Mouse (Mus musculus): Measurements from ENCODE around the gene Surf1.

GRCm38 (mm10) chr2:26935286-26935685, 19.0 kb upstream of the Surf1 start:
- TF ChIP-seq CTCF (conservative IDR thresholded peaks at IDR 0.05; ENCODE audit: insufficient read depth, insufficient read length, low read depth, low read length) (no peak), POLR2A (IDR thresholded peaks at IDR 0.05; ENCODE audit: low read depth, low read length) (no peak)
